11 mouse cellular contexts compared by ENCODE assay signal in genomic region chr9:56832900-56833299, GRCm38 (mm10). TPM values are rescaled to one million over a fixed set of nuclear protein-coding genes. Genes with fewer than 3 reads are reported as not detected.
DNase-seq lines count a peak whose midpoint lies in the region; ATAC-seq lines count a peak whose summit lies in the region.
"Had no signal": no experiment of that assay in that cellular context is flagged by ENCODE, and none has a peak within 500 bp of the region (broad histone marks: within the 10 kb centered on the region; RNA-seq: fewer than 3 reads in every experiment).

No protein-coding gene starts in this region.

- no peak for ATAC-seq in limb, embryonic 12.5 days (ENCODE audit: insufficient number of reproducible peaks, insufficient read depth, low FRiP score, low TSS enrichment, low read depth)
- no peak; the same call in 1 of the 2 replicates for ATAC-seq in heart, embryonic 16.5 days (replicated peaks; ENCODE audit: extremely low read depth, insufficient read depth, low FRiP score)
- ATAC-seq: intestine, postnatal 0 days had no signal

- peaks cover 15% of the 10 kb centered on the region for H3K27me3 ChIP-seq in limb, embryonic 12.5 days
- peaks cover 46% of the 10 kb centered on the region for H3K27me3 ChIP-seq in limb, embryonic 10.5 days (ENCODE audit: low read depth, poor library complexity, severe bottlenecking)
- H3K27me3 ChIP-seq in heart, embryonic 16.5 days (ENCODE audit: control insufficient read depth, insufficient read depth, low read length) = no peaks in the 10 kb centered on the region

- H3K27ac ChIP-seq in limb, embryonic 12.5 days = no peak overlapping the region
- no peak overlapping the region for H3K27ac ChIP-seq in limb, embryonic 10.5 days
- peak overlapping the region; percentile 30 for H3K27ac ChIP-seq in heart, embryonic 16.5 days (ENCODE audit: low read length)

- DNase-seq in heart, adult 11 months = peak; percentile 86
- no peak for DNase-seq in heart, adult 8-10 months (ENCODE audit: low spot score)
- DNase-seq in limb, embryonic 10.5 days (ENCODE audit: low spot score) = no peak
- DNase-seq in right cerebral cortex, postnatal 10 days (ENCODE audit: low spot score in 2 of 2) = peak; percentile 35 to 50
- no peak for DNase-seq in adrenal gland, adult 18-20 months (ENCODE audit: low spot score in 2 of 2)
- DNase-seq: midbrain, embryonic 14.5 days; thymus, adult 2 months had no signal

- H3K36me3 ChIP-seq in limb, embryonic 12.5 days = no peaks in the 10 kb centered on the region
- H3K36me3 ChIP-seq in limb, embryonic 10.5 days = no peaks in the 10 kb centered on the region
- no peaks in the 10 kb centered on the region for H3K36me3 ChIP-seq in heart, embryonic 16.5 days (ENCODE audit: control insufficient read depth, insufficient read depth)

- H3K9me3 ChIP-seq in limb, embryonic 12.5 days = no peaks in the 10 kb centered on the region
- no peaks in the 10 kb centered on the region for H3K9me3 ChIP-seq in limb, embryonic 10.5 days (replicated peaks)
- H3K9me3 ChIP-seq in heart, embryonic 16.5 days (replicated peaks; ENCODE audit: control insufficient read depth, low read length) = no peaks in the 10 kb centered on the region

- no peak overlapping the region for H3K4me2 ChIP-seq in limb, embryonic 12.5 days
- H3K4me2 ChIP-seq in heart, embryonic 16.5 days (ENCODE audit: low read depth, low read length) = no peak overlapping the region; the same call in 1 of the 2 replicates

- no peak overlapping the region for H3K4me3 ChIP-seq in limb, embryonic 12.5 days (replicated peaks)
- no peak overlapping the region for H3K4me3 ChIP-seq in limb, embryonic 10.5 days
- H3K4me3 ChIP-seq in heart, embryonic 16.5 days (ENCODE audit: low read length) = no peak overlapping the region

- H3K9ac ChIP-seq in limb, embryonic 12.5 days (replicated peaks) = 0 out of 2 replicates have a peak overlapping the region, but pooled peaks have one; percentile 2
- H3K9ac ChIP-seq in heart, embryonic 16.5 days (ENCODE audit: low read length) = no peak overlapping the region

- 25% methylated on average over 6 of the region's 6 CpGs for WGBS in limb, embryonic 12.5 days
- 22% methylated on average over 6 of the region's 6 CpGs for WGBS in limb, embryonic 10.5 days
- 22% methylated on average over 6 of the region's 6 CpGs for WGBS in heart, embryonic 16.5 days

- H3K4me1 ChIP-seq in limb, embryonic 12.5 days (replicated peaks) = no peaks in the 10 kb centered on the region
- peaks cover 10% of the 10 kb centered on the region; the same call in 1 of the 2 replicates for H3K4me1 ChIP-seq in limb, embryonic 10.5 days
- H3K4me1 ChIP-seq in heart, embryonic 16.5 days (ENCODE audit: control insufficient read depth, insufficient read depth, low read length) = peaks cover 27% of the 10 kb centered on the region

RNA-seq across cellular contexts. Expression of gene Odf3l1, which starts 31.6 kb away (rescaled TPM):
- not detected for total RNA-seq in heart, adult 8-10 months (2022)
- 0.52 and 0.53 TPM in 2 replicates for polyA plus RNA-seq in limb, embryonic 12.5 days (2016; fragmentation: Nextera tagmentation; extraction: Ambion mirVana)
- polyA plus RNA-seq in limb, embryonic 10.5 days (2016; fragmentation: Nextera tagmentation; extraction: Ambion mirVana) = 0.35 TPM in 1 of 2 replicates, not detected in the other
- 0.22 TPM in 2 replicates for polyA plus RNA-seq in heart, embryonic 16.5 days (2015; fragmentation: Nextera tagmentation; extraction: Ambion mirVana)
- 1 to 10 TPM in 1 of 2 experiments, under 1 TPM in 1; 0.66 to 6.0 TPM for total RNA-seq in adrenal gland, adult 18-20 months (2021)
- total RNA-seq: granulocyte monocyte progenitor cell, adult 5-6 weeks had no signal
- polyA plus RNA-seq: midbrain, embryonic 14.5 days had no signal

RNA-seq across cellular contexts. Expression of gene Cspg4, which starts 31.9 kb away (rescaled TPM):
- total RNA-seq in heart, adult 8-10 months (2022) = 10 to 100 TPM in 3 of 4 experiments, 1 to 10 TPM in 1; 9.4 to 14.7 (median 10.7) TPM
- polyA plus RNA-seq in limb, embryonic 12.5 days (2016; fragmentation: Nextera tagmentation; extraction: Ambion mirVana) = 13.8 and 17.5 TPM in 2 replicates
- polyA plus RNA-seq in limb, embryonic 10.5 days (2016; fragmentation: Nextera tagmentation; extraction: Ambion mirVana) = 2.1 and 5.0 TPM in 2 replicates
- polyA plus RNA-seq in heart, embryonic 16.5 days (2015; fragmentation: Nextera tagmentation; extraction: Ambion mirVana) = 29.3 and 38.6 TPM in 2 replicates
- 10 to 100 TPM in 1 of 2 experiments, 1 to 10 TPM in 1; 7.3 to 19.1 TPM for total RNA-seq in adrenal gland, adult 18-20 months (2021)
- total RNA-seq: granulocyte monocyte progenitor cell, adult 5-6 weeks had no signal

RNA-seq across cellular contexts. Expression of gene Lingo1, which starts 36.6 kb away (rescaled TPM):
- total RNA-seq in heart, adult 8-10 months (2022) = 1 to 10 TPM; 1.0 to 1.7 (median 1.2) TPM
- polyA plus RNA-seq in limb, embryonic 12.5 days (2016; fragmentation: Nextera tagmentation; extraction: Ambion mirVana) = 2.1 and 2.5 TPM in 2 replicates
- polyA plus RNA-seq in limb, embryonic 10.5 days (2016; fragmentation: Nextera tagmentation; extraction: Ambion mirVana) = 0.85 and 1.8 TPM in 2 replicates
- polyA plus RNA-seq in heart, embryonic 16.5 days (2015; fragmentation: Nextera tagmentation; extraction: Ambion mirVana) = 1.3 and 1.8 TPM in 2 replicates
- total RNA-seq in adrenal gland, adult 18-20 months (2021) = 1 to 10 TPM in 1 of 2 experiments, under 1 TPM in 1; 0.70 to 1.5 TPM
- total RNA-seq: granulocyte monocyte progenitor cell, adult 5-6 weeks had no signal

Comparison
In these comparisons a context has a peak if more than half of its experiments do, and no peak if none do; other contexts are left out.
1. DNase-seq: peak in heart, adult 11 months (single experiment) and right cerebral cortex, postnatal 10 days (2 of 2); none in heart, adult 8-10 months (single experiment), limb, embryonic 10.5 days (single experiment) and adrenal gland, adult 18-20 months (0 of 2).